Mouse (Mus musculus) heart, adult 2 months (tissue): ENCODE results near the gene Sh2d5.

Source experiments
- CTCF ChIP-seq: fragments of 200-600 bp; IDR thresholded peaks from 2 replicates; pipeline ENCODE4 v1.8.1; 2022; ENCODE audit warnings: antibody characterized with exemption, mild to moderate bottlenecking, moderate library complexity
- EP300 ChIP-seq: fragments of 200-500 bp; IDR thresholded peaks from 2 replicates; pipeline ENCODE4 v1.6.1; 2011; ENCODE audit warnings: low read depth, low read length, control low read depth; ENCODE audit not compliant: insufficient read depth
- POLR2A ChIP-seq: fragments of 200-500 bp; IDR thresholded peaks from 2 replicates; pipeline ENCODE4 v1.6.1; 2011; ENCODE audit warnings: mild to moderate bottlenecking, low read depth, low read length, control low read depth; ENCODE audit not compliant: insufficient read depth

DNA sequence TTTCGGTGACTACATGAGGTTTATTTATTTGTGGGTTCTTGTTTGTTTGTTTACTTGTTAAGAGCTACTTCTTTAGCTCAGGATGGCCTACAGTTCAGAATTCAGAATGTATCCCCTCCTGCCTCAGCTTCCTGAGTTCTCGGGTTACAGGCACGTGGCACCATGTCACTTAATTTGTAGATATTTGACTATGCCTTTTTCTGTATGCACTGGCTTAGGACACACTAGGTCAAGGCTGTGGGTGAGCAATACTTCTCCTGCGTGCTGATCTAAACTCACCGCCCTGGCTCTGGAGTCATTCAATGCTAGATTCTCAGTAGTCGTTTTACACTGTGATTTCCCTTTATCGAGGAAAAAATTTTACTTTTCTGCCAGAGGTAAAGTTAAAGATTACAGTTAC, 29.4 kb upstream of the Sh2d5 start:
- no peak for TF ChIP-seq CTCF
- TF ChIP-seq EP300, result no peak
- TF ChIP-seq POLR2A, result no peak
